Mouse (Mus musculus) lung, adult 2 months (tissue): ENCODE data around the gene Tnnc1.

Experiments used
- CTCF ChIP-seq: fragments of 200-500 bp; IDR thresholded peaks from 2 replicates; pipeline ENCODE4 v1.5.1; 2011; ENCODE audit warnings: mild to moderate bottlenecking, low read length, control low read depth; ENCODE audit not compliant: insufficient read depth
- POLR2A ChIP-seq: fragments of 200-500 bp; IDR thresholded peaks from 2 replicates; pipeline ENCODE4 v1.6.1; 2011; ENCODE audit warnings: low read depth, mild to moderate bottlenecking, control low read depth, low read length, borderline replicate concordance; ENCODE audit errors: extremely low read depth

DNA sequence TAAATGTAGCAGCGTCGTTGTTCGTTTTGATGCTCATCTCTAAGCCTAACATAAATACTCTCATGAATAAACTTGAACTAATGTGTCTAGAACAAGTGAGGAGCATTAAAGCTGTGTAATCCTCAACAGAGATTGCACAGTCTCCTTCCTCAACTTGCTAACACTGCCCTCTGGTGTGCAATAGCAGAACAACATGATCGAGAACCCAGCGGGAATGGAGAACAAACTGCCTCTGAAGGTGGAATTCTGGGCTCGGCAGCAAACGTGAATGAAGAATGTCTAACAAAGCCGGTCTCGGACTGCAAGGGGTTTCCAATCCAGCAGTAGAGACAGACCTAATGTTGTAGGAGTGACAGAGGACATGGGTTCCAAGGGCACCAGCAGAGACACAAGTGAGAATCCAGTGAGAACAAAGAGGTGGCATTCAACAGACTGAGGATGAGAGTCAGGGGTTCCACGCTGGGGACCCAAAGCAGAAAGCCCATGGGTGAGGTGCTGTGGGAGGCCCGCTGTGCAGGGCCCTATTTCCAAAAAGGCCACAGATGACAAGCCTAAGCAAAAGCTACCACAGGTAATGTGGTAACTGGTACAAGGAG, 26.0 kb downstream of the Tnnc1 start:
- TF ChIP-seq CTCF (peak; percentile 70), POLR2A (no peak)
